Mouse (Mus musculus): Measurements from ENCODE around the gene Slco2b1. TPM values are rescaled to one million over a fixed set of nuclear protein-coding genes. Genes with fewer than 3 reads are reported as not detected.

Gene Slco2b1
- polyA plus RNA-seq, 1 experiment from 2014 or later, result 1.4 TPM

DNA sequence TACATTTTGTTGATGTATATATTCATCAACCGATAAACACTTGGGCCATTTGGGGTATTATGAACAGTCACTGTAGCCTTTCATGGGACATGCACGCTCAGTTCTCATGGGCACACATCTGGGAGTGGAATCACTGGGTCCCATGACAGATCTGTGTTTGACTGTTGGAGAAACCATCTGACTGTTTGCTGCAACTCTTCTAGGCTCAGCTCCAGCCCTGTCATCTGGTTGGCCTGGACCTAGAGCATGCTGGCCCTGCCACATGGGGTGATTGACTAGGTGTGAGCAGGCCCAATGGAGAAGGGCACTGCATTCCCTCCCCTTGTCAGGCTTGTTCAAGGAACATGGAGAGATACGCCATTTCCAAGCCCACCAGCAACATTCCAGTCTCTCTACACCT lies 17.2 kb downstream of the Slco2b1 start:
- no peaks in the 10 kb centered on the region for H3K4me1 ChIP-seq (replicated peaks)
- no peak overlapping the region for H3K27ac ChIP-seq
- no peak overlapping the region for H3K4me3 ChIP-seq (replicated peaks)
- no peaks in the 10 kb centered on the region for H3K36me3 ChIP-seq
- no peaks in the 10 kb centered on the region for H3K9me3 ChIP-seq
- WGBS, result 83% methylated on average over 3 of the region's 3 CpGs
- no peak overlapping the region for H3K4me2 ChIP-seq
- no peak overlapping the region for H3K9ac ChIP-seq (replicated peaks)
- ATAC-seq (ENCODE audit: insufficient number of reproducible peaks, insufficient read depth, low FRiP score, low TSS enrichment, low read depth), result no peak
- no peaks in the 10 kb centered on the region for H3K27me3 ChIP-seq

DNA sequence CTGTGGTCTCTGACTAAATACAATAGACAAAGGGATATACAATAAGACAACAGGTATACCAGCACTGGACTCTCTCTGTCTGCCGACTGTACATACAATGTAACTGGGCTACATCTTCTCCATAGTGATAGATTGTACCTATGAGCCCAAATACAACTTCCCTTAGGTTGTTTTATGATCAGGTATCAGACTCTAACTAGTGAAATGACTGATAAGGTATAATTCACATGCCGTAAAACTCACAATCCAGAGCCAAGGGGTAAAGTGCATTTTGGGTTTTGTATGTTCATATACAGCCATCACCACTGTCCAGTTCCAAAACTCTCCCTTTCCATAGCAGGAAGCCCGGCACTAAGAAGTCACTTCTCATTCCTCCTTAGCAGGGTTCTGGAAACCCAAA lies 17.8 kb downstream of the Slco2b1 start:
- Histone ChIP-seq H3K4me1 (replicated peaks) (no peaks in the 10 kb centered on the region), H3K27ac (no peak overlapping the region), H3K27me3 (no peaks in the 10 kb centered on the region), H3K4me3 (replicated peaks) (no peak overlapping the region), H3K4me2 (no peak overlapping the region), H3K9ac (replicated peaks) (no peak overlapping the region), H3K9me3 (no peaks in the 10 kb centered on the region), H3K36me3 (no peaks in the 10 kb centered on the region)
- 96% methylated on average over 3 of the region's 3 CpGs for WGBS
- ATAC-seq (ENCODE audit: insufficient number of reproducible peaks, insufficient read depth, low FRiP score, low TSS enrichment, low read depth), result no peak

DNA sequence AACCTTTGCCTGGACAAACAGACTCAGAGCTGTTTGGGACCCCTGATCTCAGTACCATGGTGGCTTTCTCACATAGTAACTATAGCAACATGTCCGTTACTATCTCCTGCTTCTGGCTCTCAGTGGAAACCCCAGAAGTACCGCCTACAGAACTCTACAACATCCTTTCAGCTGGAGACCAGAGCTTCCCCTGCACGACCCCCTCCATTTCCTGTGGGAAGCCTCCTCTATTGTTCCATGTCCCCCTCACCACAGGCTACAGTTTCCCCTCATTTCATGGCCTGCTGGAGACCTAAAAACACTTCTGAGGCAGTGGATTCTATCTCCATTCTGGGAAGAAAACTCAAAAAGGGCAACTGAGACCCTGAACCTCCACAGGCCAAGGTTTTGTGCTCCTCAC lies 18.7 kb downstream of the Slco2b1 start:
- Histone ChIP-seq H3K4me2 (no peak overlapping the region), H3K27ac (no peak overlapping the region), H3K27me3 (no peaks in the 10 kb centered on the region), H3K4me3 (replicated peaks) (no peak overlapping the region), H3K9ac (replicated peaks) (no peak overlapping the region), H3K4me1 (replicated peaks) (no peaks in the 10 kb centered on the region), H3K36me3 (no peaks in the 10 kb centered on the region), H3K9me3 (no peaks in the 10 kb centered on the region)
- no peak for ATAC-seq (ENCODE audit: insufficient number of reproducible peaks, insufficient read depth, low FRiP score, low TSS enrichment, low read depth)
- 60% methylated on average over 3 of the region's 3 CpGs for WGBS

DNA sequence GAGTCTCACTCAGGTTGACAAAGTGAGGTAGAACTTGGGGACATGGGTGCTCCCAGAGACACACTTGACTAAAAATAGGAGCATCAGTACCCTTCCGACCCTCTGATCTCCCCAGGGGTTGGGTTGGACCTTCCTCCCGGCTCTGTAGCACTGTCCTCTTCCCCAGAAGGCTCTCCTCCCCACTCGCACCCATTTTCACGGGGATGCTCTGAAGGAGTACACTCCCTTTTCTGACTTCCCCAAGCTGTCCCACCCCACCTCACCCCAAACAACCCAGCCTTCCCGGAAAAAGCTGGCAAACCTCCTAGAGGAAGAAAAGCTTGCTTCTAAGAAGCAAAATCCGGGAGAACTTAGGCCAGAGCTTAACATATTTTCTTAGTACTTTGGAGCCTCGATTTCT lies 20.3 kb downstream of the Slco2b1 start:
- Histone ChIP-seq H3K4me1 (replicated peaks) (no peaks in the 10 kb centered on the region), H3K4me3 (replicated peaks) (no peak overlapping the region), H3K36me3 (no peaks in the 10 kb centered on the region), H3K4me2 (no peak overlapping the region), H3K9ac (replicated peaks) (no peak overlapping the region), H3K27me3 (no peaks in the 10 kb centered on the region), H3K27ac (no peak overlapping the region), H3K9me3 (no peaks in the 10 kb centered on the region)
- 78% methylated on average over 7 of the region's 7 CpGs for WGBS
- ATAC-seq (ENCODE audit: insufficient number of reproducible peaks, insufficient read depth, low FRiP score, low TSS enrichment, low read depth), result no peak

DNA sequence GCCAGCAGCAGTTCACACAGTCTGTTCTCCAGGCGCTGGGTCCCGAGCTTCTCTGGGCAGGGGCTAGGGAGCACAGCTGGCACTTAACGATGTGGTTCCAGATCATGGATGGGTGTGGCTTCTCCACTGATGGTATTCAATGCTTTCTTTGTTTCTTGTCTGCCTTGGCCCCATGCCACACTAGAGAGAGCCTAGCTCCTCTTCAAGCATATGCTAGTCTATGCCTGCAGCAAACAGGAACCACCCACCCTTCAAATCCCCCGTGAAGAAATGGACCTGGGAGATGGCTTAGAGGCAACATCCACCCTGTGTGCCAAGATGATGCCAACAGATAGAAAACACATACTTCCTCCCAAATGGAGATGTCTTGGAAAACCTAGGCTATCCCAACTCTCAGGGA lies 27.1 kb downstream of the Slco2b1 start:
- no peak overlapping the region for H3K27ac ChIP-seq
- H3K27me3 ChIP-seq, result no peaks in the 10 kb centered on the region
- H3K9ac ChIP-seq (replicated peaks), result no peak overlapping the region
- no peak overlapping the region for H3K4me3 ChIP-seq (replicated peaks)
- ATAC-seq (ENCODE audit: insufficient number of reproducible peaks, insufficient read depth, low FRiP score, low TSS enrichment, low read depth), result no peak
- no peaks in the 10 kb centered on the region for H3K36me3 ChIP-seq
- 52% methylated on average over 4 of the region's 4 CpGs for WGBS
- no peak overlapping the region for H3K4me2 ChIP-seq
- no peaks in the 10 kb centered on the region for H3K9me3 ChIP-seq
- H3K4me1 ChIP-seq (replicated peaks), result no peaks in the 10 kb centered on the region

- Histone ChIP-seq H3K4me2 (no peak overlapping the region), H3K9me3 (no peaks in the 10 kb centered on the region), H3K27ac (no peak overlapping the region), H3K4me3 (replicated peaks) (no peak overlapping the region), H3K36me3 (no peaks in the 10 kb centered on the region), H3K4me1 (replicated peaks) (no peaks in the 10 kb centered on the region), H3K27me3 (no peaks in the 10 kb centered on the region), H3K9ac (replicated peaks) (no peak overlapping the region)
- 79% methylated on average over 5 of the region's 5 CpGs for WGBS
- ATAC-seq (ENCODE audit: insufficient number of reproducible peaks, insufficient read depth, low FRiP score, low TSS enrichment, low read depth), result no peak
Measured at GRCm38 (mm10) chr7:99680771-99681170, 30.4 kb downstream of the Slco2b1 start.

DNA sequence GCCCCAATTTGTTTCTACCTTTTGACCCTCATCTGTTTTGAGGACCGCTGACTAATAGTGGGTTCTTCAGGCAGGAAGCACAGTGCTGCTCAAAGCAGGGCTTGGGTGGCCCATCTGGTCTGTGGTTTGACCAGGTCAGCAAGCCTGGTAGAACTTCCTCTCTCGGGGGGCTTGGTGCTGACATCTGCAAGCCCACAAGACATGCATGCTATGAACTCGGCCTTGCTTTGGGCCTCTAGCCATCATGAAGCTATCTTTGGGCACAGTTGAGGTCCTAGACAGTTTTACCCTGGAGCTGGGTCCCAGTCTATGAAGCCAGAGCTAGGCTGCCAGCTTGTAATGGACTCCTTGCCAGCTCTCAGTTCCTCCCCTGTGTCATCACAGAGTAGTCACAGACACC lies 36.2 kb downstream of the Slco2b1 start:
- no peaks in the 10 kb centered on the region for H3K36me3 ChIP-seq
- H3K27me3 ChIP-seq, result no peaks in the 10 kb centered on the region
- WGBS, result 65% methylated on average over 3 of the region's 3 CpGs
- H3K4me3 ChIP-seq (replicated peaks), result no peak overlapping the region
- ATAC-seq (ENCODE audit: insufficient number of reproducible peaks, insufficient read depth, low FRiP score, low TSS enrichment, low read depth), result no peak
- H3K4me1 ChIP-seq (replicated peaks), result no peaks in the 10 kb centered on the region
- no peaks in the 10 kb centered on the region for H3K9me3 ChIP-seq
- H3K9ac ChIP-seq (replicated peaks), result no peak overlapping the region
- H3K4me2 ChIP-seq, result no peak overlapping the region
- H3K27ac ChIP-seq, result no peak overlapping the region

DNA sequence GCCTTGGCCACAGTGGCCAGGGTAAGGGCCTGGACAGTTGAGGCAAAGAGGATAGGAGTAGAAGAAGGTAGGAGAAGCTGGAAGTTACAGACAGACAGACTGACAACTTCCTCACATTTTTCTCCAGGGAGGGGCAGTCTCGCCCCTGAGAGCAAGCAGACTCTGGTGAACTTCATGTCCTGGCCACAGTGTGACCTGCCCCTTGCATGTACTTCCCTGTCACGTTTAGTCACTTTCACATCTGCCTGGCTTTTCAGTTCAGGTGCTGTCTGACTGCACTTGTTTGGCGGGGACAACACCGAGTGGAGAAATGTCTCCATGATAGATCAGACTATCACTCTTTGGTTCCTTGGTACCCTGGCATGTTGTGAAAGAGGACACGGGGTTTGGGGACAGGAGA lies 36.9 kb downstream of the Slco2b1 start:
- H3K4me2 ChIP-seq, result no peak overlapping the region
- no peaks in the 10 kb centered on the region for H3K36me3 ChIP-seq
- no peak overlapping the region for H3K4me3 ChIP-seq (replicated peaks)
- 0 out of 2 replicates have a peak, but pooled peaks cover under 1% of the 10 kb centered on the region for H3K4me1 ChIP-seq (replicated peaks)
- 81% methylated on average over 5 of the region's 5 CpGs for WGBS
- no peak for ATAC-seq (ENCODE audit: insufficient number of reproducible peaks, insufficient read depth, low FRiP score, low TSS enrichment, low read depth)
- H3K9ac ChIP-seq (replicated peaks), result no peak overlapping the region
- no peaks in the 10 kb centered on the region for H3K27me3 ChIP-seq
- H3K9me3 ChIP-seq, result no peaks in the 10 kb centered on the region
- H3K27ac ChIP-seq, result no peak overlapping the region

DNA sequence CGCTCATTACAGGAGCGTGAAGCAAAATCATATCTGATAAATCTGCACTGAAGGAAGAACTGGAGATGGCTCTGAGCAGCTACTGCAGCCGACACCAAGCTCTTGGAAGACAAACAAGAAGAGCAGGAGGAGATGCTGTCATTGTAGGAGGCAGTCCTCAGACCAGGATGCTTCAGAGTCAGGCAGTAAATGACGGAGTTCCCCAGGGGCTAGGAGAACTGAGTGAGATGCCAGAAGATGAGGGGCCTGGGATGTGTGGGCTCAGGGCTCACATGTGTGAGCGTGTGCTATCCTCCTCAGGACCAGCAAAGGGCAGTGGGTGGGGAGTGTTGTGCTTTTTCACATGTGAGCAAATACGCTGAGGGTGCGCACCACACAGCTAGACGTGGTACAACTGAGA lies 38.0 kb downstream of the Slco2b1 start:
- ATAC-seq (ENCODE audit: insufficient number of reproducible peaks, insufficient read depth, low FRiP score, low TSS enrichment, low read depth), result no peak
- Histone ChIP-seq H3K9ac (replicated peaks) (no peak overlapping the region), H3K4me3 (replicated peaks) (no peak overlapping the region), H3K27me3 (no peaks in the 10 kb centered on the region), H3K27ac (no peak overlapping the region), H3K9me3 (no peaks in the 10 kb centered on the region), H3K36me3 (no peaks in the 10 kb centered on the region), H3K4me2 (no peak overlapping the region), H3K4me1 (replicated peaks) (peaks cover 6% of the 10 kb centered on the region; the same call in 1 of the 2 replicates)
- 84% methylated on average over 8 of the region's 8 CpGs for WGBS

DNA sequence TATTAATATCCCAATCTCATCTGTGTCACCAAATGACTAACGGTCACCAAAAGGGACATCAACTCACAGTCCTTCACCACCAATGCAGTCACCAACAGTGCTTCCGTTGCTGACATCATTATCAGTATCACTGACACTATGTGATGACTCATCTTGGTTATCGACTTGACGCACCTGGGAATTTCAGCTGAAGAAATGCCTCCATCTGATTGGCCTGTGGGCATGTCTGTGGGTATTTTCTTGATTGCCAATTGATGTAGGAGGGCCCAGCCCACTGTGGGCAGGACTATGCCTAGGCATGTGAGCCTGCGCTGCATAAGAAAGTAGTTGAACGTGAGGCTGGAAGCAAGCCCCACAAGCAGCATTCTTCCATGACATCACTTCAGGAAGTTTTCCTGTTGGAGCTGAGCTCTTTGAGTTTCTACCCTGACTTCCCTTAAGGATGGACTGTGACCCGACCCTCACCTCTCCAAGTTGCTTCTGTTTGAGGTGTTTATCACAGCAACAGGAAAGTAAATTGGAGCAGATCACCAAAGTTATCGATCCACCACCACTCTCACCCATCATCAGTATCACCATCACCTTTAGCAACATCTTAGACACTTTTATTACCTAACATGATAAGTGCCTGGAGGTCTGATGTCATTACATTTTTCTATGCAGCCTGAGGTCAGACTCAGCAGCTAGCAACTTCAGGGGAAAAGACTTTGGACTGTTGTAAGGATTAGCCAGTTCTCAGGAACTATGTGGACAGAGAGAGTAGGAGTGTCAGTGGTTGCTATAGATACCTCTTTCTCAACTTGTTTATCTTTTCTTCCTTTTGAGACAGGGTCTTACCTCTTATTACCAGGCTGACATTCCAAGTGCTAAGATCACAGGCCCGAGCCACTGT lies 39.4 kb downstream of the Slco2b1 start:
- Histone ChIP-seq H3K9ac (replicated peaks) (no peak overlapping the region), H3K27ac (no peak overlapping the region), H3K4me3 (replicated peaks) (no peak overlapping the region), H3K4me1 (replicated peaks) (peaks cover 6% of the 10 kb centered on the region; the same call in 1 of the 2 replicates), H3K36me3 (no peaks in the 10 kb centered on the region), H3K27me3 (no peaks in the 10 kb centered on the region), H3K9me3 (no peaks in the 10 kb centered on the region), H3K4me2 (no peak overlapping the region)
- 78% methylated on average over 9 of the region's 9 CpGs for WGBS
- no peak for ATAC-seq (ENCODE audit: insufficient number of reproducible peaks, insufficient read depth, low FRiP score, low TSS enrichment, low read depth)

DNA sequence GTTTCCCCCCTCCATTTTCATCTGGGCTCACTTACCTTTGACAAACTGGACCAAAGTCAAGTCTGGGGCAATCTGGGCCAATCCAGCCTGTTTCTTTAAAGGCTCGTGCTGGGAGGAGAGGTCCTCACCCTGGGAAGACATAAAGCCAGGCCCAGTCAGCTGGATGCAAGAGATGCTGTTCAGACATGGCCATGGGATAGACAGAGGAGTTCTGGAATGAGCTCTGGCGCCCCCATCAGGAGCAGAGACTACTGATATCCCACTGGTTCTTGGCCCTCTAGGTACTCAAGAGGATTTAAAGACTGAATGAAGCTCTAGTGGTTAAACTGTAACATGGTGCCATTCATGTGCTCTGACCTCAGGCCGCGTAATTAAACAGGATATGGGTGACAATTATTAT lies 40.2 kb downstream of the Slco2b1 start:
- Histone ChIP-seq H3K36me3 (no peaks in the 10 kb centered on the region), H3K4me2 (no peak overlapping the region), H3K4me3 (replicated peaks) (no peak overlapping the region), H3K4me1 (replicated peaks) (peaks cover 6% of the 10 kb centered on the region; the same call in 1 of the 2 replicates), H3K9me3 (no peaks in the 10 kb centered on the region), H3K9ac (replicated peaks) (no peak overlapping the region), H3K27ac (no peak overlapping the region), H3K27me3 (no peaks in the 10 kb centered on the region)
- 71% methylated on average over 4 of the region's 4 CpGs for WGBS
- ATAC-seq (ENCODE audit: insufficient number of reproducible peaks, insufficient read depth, low FRiP score, low TSS enrichment, low read depth), result no peak

DNA sequence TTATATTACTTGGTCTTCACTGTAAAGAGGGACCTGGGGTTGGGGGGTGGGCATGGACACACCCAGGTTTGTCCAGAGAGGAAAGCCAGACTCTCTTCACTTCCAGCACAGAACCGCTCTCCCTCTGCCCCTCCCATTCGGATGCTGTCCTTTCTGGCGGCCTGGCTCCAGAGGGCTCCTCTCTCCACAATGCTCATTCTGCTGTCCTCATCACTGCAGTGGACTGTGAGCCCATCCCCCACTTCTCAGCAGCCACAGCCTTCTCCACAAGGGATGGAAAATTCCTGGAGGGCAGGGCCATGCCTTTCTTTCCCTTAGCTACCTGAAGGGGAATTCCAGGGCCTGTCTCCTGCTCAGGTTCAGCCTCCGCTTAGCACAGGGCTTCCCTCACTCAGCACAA lies 42.3 kb downstream of the Slco2b1 start:
- Histone ChIP-seq H3K4me3 (replicated peaks) (no peak overlapping the region), H3K9ac (replicated peaks) (no peak overlapping the region), H3K27ac (no peak overlapping the region), H3K9me3 (no peaks in the 10 kb centered on the region), H3K36me3 (no peaks in the 10 kb centered on the region), H3K27me3 (no peaks in the 10 kb centered on the region), H3K4me2 (no peak overlapping the region), H3K4me1 (replicated peaks) (peaks cover 10% of the 10 kb centered on the region)
- WGBS, result 26% methylated on average over 4 of the region's 4 CpGs
- no peak for ATAC-seq (ENCODE audit: insufficient number of reproducible peaks, insufficient read depth, low FRiP score, low TSS enrichment, low read depth)
